Mouse (Mus musculus) ES-Bruce4 (cell line): Measurements from ENCODE around the gene Rab11fip4. TPM values are rescaled to one million over a fixed set of nuclear protein-coding genes. Genes with fewer than 3 reads are reported as not detected.
A peak's percentile ranks its signal among the peaks of the same experiment; 100 is the strongest.

Experiments
- H3K27ac ChIP-seq: 2 replicates; pipeline ENCODE4 v1.5.1; 2012; ENCODE audit warnings: low read length, inconsistent platforms; ENCODE audit not compliant: insufficient read depth
- H3K27me3 ChIP-seq: 2 replicates; pipeline ENCODE4 v1.6.1; 2012; ENCODE audit warnings: mild to moderate bottlenecking, low read length, inconsistent platforms; ENCODE audit not compliant: control insufficient read depth, poor library complexity, insufficient read depth, severe bottlenecking
- H3K36me3 ChIP-seq: 2 replicates; pipeline ENCODE4 v1.6.1; 2012; ENCODE audit warnings: inconsistent platforms, mild to moderate bottlenecking, low read length, moderate library complexity; ENCODE audit not compliant: control insufficient read depth, poor library complexity, insufficient read depth, severe bottlenecking
- H3K4me1 ChIP-seq: one replicate; pipeline ENCODE4 v1.8.1; 2011; ENCODE audit warnings: low read length; ENCODE audit not compliant: control insufficient read depth, insufficient read depth
- H3K4me3 ChIP-seq: 2 replicates; pipeline ENCODE4 v1.5.1; 2011; ENCODE audit warnings: low read depth, mild to moderate bottlenecking, low read length
- H3K9ac ChIP-seq: 2 replicates; pipeline ENCODE4 v1.6.1; 2012; ENCODE audit warnings: low read depth, mild to moderate bottlenecking, inconsistent platforms; ENCODE audit not compliant: poor library complexity, severe bottlenecking
- H3K9me3 ChIP-seq: replicated peaks from 2 replicates; pipeline ENCODE4 v1.6.1; 2012; ENCODE audit warnings: mild to moderate bottlenecking, low read length, inconsistent platforms; ENCODE audit not compliant: control insufficient read depth, poor library complexity, insufficient read depth, severe bottlenecking
- CTCF ChIP-seq: IDR thresholded peaks from one replicate; pipeline ENCODE4 v1.8.1; 2011; ENCODE audit warnings: low read depth, low read length
- EP300 ChIP-seq: IDR thresholded peaks from 2 replicates; pipeline ENCODE4 v1.6.1; 2011; ENCODE audit warnings: low read depth, low read length; ENCODE audit not compliant: insufficient read depth
- POLR2A ChIP-seq: IDR thresholded peaks from one replicate; pipeline ENCODE4 v1.8.1; 2011; ENCODE audit warnings: low read length; ENCODE audit not compliant: insufficient read depth
- polyA plus RNA-seq: library from polyadenylated mRNA; stranded (reverse); fragments of >200 nt; gene quantifications from 2 replicates; pipeline ENCODE4 v1.2.4, GENCODE M21; 2011; ENCODE audit warnings: low read depth; ENCODE audit not compliant: missing spikeins, insufficient read depth, insufficient read length

Rab11fip4 gene
- polyA plus RNA-seq, 1 experiment = 28.9 TPM

GRCm38 (mm10) chr11:79611011-79611666 lies 20.1 kb downstream of the Rab11fip4 start:
- Histone ChIP-seq H3K9ac (no peak overlapping the region), H3K27me3 (no peaks in the 10 kb centered on the region), H3K9me3 (no peaks in the 10 kb centered on the region), H3K4me3 (no peak overlapping the region), H3K4me1 (peaks cover 8% of the 10 kb centered on the region), H3K36me3 (no peaks in the 10 kb centered on the region), H3K27ac (no peak overlapping the region)
- TF ChIP-seq CTCF (no peak), POLR2A (no peak), EP300 (no peak)

- Histone ChIP-seq H3K4me3 (no peak overlapping the region), H3K4me1 (peaks cover 8% of the 10 kb centered on the region), H3K27me3 (no peaks in the 10 kb centered on the region), H3K9ac (no peak overlapping the region), H3K9me3 (no peaks in the 10 kb centered on the region), H3K27ac (no peak overlapping the region), H3K36me3 (no peaks in the 10 kb centered on the region)
- no peak for TF ChIP-seq CTCF
- no peak for TF ChIP-seq POLR2A
- no peak for TF ChIP-seq EP300
Observed at GRCm38 (mm10) chr11:79612046-79612600, 21.1 kb downstream of the Rab11fip4 start.

GRCm38 (mm10) chr11:79613084-79613483 lies 22.1 kb downstream of the Rab11fip4 start:
- Histone ChIP-seq H3K36me3 (no peaks in the 10 kb centered on the region), H3K9me3 (no peaks in the 10 kb centered on the region), H3K27me3 (no peaks in the 10 kb centered on the region), H3K4me3 (no peak overlapping the region), H3K27ac (no peak overlapping the region), H3K9ac (no peak overlapping the region), H3K4me1 (peaks cover 8% of the 10 kb centered on the region)
- no peak for TF ChIP-seq CTCF
- TF ChIP-seq EP300 = no peak
- no peak for TF ChIP-seq POLR2A

- no peaks in the 10 kb centered on the region for H3K27me3 ChIP-seq
- H3K4me3 ChIP-seq = no peak overlapping the region
- H3K9ac ChIP-seq = no peak overlapping the region
- peaks cover 8% of the 10 kb centered on the region for H3K4me1 ChIP-seq
- no peak for TF ChIP-seq CTCF
- no peak for TF ChIP-seq POLR2A
- TF ChIP-seq EP300 = 0 out of 2 replicates have a peak, but pooled peaks have one; percentile 26
- no peak overlapping the region for H3K27ac ChIP-seq
- H3K9me3 ChIP-seq = no peaks in the 10 kb centered on the region
- H3K36me3 ChIP-seq = no peaks in the 10 kb centered on the region
Observed at GRCm38 (mm10) chr11:79613711-79614110, 22.7 kb downstream of the Rab11fip4 start.

- H3K9ac ChIP-seq = no peak overlapping the region
- H3K27ac ChIP-seq = no peak overlapping the region
- H3K9me3 ChIP-seq = no peaks in the 10 kb centered on the region
- H3K36me3 ChIP-seq = no peaks in the 10 kb centered on the region
- no peak overlapping the region for H3K4me3 ChIP-seq
- TF ChIP-seq CTCF = no peak
- no peak for TF ChIP-seq POLR2A
- 0 out of 2 replicates have a peak, but pooled peaks have one; percentile 8 for TF ChIP-seq EP300
- peaks cover 8% of the 10 kb centered on the region for H3K4me1 ChIP-seq
- no peaks in the 10 kb centered on the region for H3K27me3 ChIP-seq
Observed at GRCm38 (mm10) chr11:79614880-79615279, 23.9 kb downstream of the Rab11fip4 start.

- H3K36me3 ChIP-seq = no peaks in the 10 kb centered on the region
- no peak overlapping the region for H3K4me3 ChIP-seq
- H3K9me3 ChIP-seq = no peaks in the 10 kb centered on the region
- H3K27me3 ChIP-seq = no peaks in the 10 kb centered on the region
- H3K27ac ChIP-seq = no peak overlapping the region
- H3K9ac ChIP-seq = no peak overlapping the region
- TF ChIP-seq CTCF (no peak), EP300 (no peak), POLR2A (no peak)
- peaks cover 8% of the 10 kb centered on the region for H3K4me1 ChIP-seq
Observed at GRCm38 (mm10) chr11:79615871-79616270, 24.9 kb downstream of the Rab11fip4 start.
